Comparison of ENCODE assay signal across 1 mouse cellular context in genomic region chr5:65199346-65200128, GRCm38 (mm10).
A peak's percentile ranks its signal among the peaks of the same experiment; 100 is the strongest.
TF ChIP-seq lines count a peak whose summit lies in the region.

TSS of gene Wdr19 (plus strand) at chr5:65199696.

TF ChIP-seq in CH12.LX, 34 proteins besides CTCF, POLR2A, EP300 and RAD21 (continued from another document):
- TF ChIP-seq USF2 (conservative IDR thresholded peaks at IDR 0.05; ENCODE audit: low read depth, low read length) (peak; percentile 98), MAFK (IDR thresholded peaks at IDR 0.05; ENCODE audit: insufficient replicate concordance, low read length) (no peak), KAT2A (IDR thresholded peaks at IDR 0.05; ENCODE audit: insufficient replicate concordance, low read length) (no peak), ZNF384 (IDR thresholded peaks at IDR 0.05; ENCODE audit: low read depth, low read length) (no peak)
